Mouse (Mus musculus) myocyte (in vitro differentiated cells): ENCODE results near the gene Macrod2.

Experiments used
- CEBPB ChIP-seq: IDR thresholded peaks from 2 replicates; pipeline ENCODE4 v1.6.1; 2011; ENCODE audit warnings: mild to moderate bottlenecking, moderate library complexity; ENCODE audit not compliant: poor library complexity, insufficient read depth, severe bottlenecking
- E2F4 ChIP-seq: IDR thresholded peaks from one replicate; pipeline ENCODE4 v1.6.1; 2011; ENCODE audit warnings: mild to moderate bottlenecking, control low read depth, moderate library complexity; ENCODE audit not compliant: insufficient read depth
- MAX ChIP-seq: IDR thresholded peaks from one replicate; pipeline ENCODE4 v1.6.1; 2011; ENCODE audit warnings: low read depth, mild to moderate bottlenecking, control low read depth
- MYOD1 ChIP-seq, 3 experiments: IDR thresholded peaks; one replicate each; pipeline ENCODE4 v1.6.1; 2011; ENCODE audit warnings: control low read depth in 2 of 3, low read depth in 2 of 3, mild to moderate bottlenecking in 2 of 3, moderate library complexity in 1 of 3; ENCODE audit not compliant: insufficient read length in 2 of 3, control insufficient read depth in 1 of 3
- MYOG ChIP-seq, 3 experiments: IDR thresholded peaks; one replicate each; pipeline ENCODE4 v1.6.1; 2011; ENCODE audit warnings: control low read depth in 2 of 3, low read depth in 2 of 3, mild to moderate bottlenecking in 2 of 3; ENCODE audit not compliant: insufficient read length in 2 of 3, control insufficient read depth in 1 of 3, insufficient read depth in 1 of 3
- POLR2A ChIP-seq: IDR thresholded peaks from one replicate; pipeline ENCODE4 v1.6.1; 2011; ENCODE audit warnings: low read depth, mild to moderate bottlenecking, control low read depth, moderate library complexity; ENCODE audit not compliant: insufficient read length
- POLR2AphosphoS2 ChIP-seq: IDR thresholded peaks from one replicate; pipeline ENCODE4 v1.6.1; 2011; ENCODE audit warnings: low read depth, control low read depth; ENCODE audit not compliant: insufficient read length
- REST ChIP-seq: IDR thresholded peaks from one replicate; pipeline ENCODE4 v1.6.1; 2011; ENCODE audit warnings: mild to moderate bottlenecking, control low read depth, moderate library complexity; ENCODE audit not compliant: insufficient read depth, insufficient read length
- SRF ChIP-seq: IDR thresholded peaks from one replicate; pipeline ENCODE4 v1.6.1; 2011; ENCODE audit warnings: low read depth; ENCODE audit not compliant: control insufficient read depth, insufficient read length
- TCF12 ChIP-seq: IDR thresholded peaks from one replicate; pipeline ENCODE4 v1.6.1; 2011; ENCODE audit warnings: mild to moderate bottlenecking, control low read depth; ENCODE audit not compliant: poor library complexity, insufficient read depth, severe bottlenecking
- USF1 ChIP-seq: IDR thresholded peaks from one replicate; pipeline ENCODE4 v1.6.1; 2011; ENCODE audit warnings: low read depth, mild to moderate bottlenecking, control low read depth, moderate library complexity

DNA sequence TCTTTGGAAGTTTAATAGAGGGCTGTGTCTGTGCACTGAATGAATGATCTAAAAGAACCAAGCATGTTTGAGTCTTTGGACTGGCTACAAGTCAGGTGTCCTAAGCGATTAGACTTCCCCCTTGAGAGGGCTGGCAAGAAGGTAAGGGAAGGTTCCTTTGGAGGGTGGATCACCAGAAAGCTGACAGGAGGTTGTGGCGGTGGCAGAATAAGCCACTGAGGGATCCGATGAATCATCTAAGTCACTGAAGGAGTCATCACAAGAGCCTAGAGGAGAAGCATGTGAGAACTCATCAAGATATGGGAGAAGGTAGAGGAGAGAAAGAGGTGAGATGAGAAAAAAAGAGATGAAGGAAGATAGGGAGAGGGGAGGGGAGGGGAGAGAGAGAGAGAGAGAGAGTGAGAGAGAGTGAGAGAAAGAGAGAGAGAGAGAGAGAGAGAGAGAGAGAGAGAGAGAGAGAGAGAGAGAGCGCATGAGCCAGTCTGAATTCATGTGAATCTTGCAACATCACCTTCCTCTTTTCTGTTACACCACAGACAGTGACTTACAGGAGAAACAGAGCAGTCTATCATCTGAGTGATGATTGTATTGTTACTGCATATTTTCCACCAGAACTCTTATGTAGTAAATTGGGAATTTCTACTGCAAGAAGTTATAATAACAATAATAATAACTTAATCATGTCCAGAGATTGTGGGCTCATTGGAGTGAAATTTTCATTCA lies 398.9 kb downstream of the Macrod2 start:
- TF ChIP-seq USF1 (no peak), MYOD1 (IDR thresholded peaks at IDR 0.05; ENCODE audit: control insufficient read depth in 1 of 3, insufficient read length in 2 of 3, low read depth in 2 of 3) (no peak), POLR2A (no peak), E2F4 (no peak), MYOG (IDR thresholded peaks at IDR 0.05; ENCODE audit: control insufficient read depth in 1 of 3, insufficient read depth in 1 of 3, insufficient read length in 2 of 3, low read depth in 2 of 3) (no peak), MAX (no peak), REST (no peak), POLR2AphosphoS2 (no peak), CEBPB (no peak), SRF (no peak), TCF12 (no peak)
